Mouse (Mus musculus): Measurements from ENCODE around the gene Elfn2. TPM values are rescaled to one million over a fixed set of nuclear protein-coding genes. Genes with fewer than 3 reads are reported as not detected.

Elfn2 gene
- total and polyA plus RNA-seq, 2 experiments, result not detected

DNA sequence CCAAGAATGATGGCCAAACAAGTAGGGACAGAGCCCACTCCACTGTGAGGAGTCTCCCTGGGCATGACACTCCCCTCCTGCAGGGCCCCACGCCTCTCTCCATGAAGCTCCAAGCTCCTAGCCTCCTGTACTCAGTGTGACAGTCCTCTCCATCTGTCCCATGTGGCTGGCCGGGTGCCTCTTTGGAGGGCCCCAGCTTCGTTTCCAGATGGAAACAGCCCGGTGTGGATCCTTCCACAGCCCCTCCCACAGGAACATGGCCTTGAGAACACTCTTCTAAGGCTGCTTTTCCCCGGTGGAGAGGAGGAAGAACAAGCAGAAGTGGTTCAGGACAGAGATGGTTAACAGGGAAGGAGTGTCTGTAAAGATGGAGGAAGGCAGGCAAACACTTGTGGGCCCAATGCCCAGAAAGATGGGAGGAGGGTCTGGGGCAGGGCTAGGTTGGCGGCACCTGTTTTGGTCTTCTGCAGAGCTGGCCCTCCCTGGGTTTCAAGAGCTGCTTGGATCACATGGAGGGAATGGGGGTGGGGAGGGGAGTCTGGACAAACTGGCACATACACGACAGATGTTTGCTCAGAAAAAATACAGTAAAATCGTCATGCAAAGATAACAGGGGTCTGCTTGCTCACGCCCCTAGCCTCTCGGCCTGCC is 49.2 kb downstream of the Elfn2 start:
- Histone ChIP-seq H3K9ac (ENCODE audit: low read depth, low read length) (no peak overlapping the region), H3K36me3 (ENCODE audit: control insufficient read depth, insufficient read depth, low read length) (no peaks in the 10 kb centered on the region), H3K79me2 (ENCODE audit: control insufficient read depth, insufficient read depth, low read length) (no peaks in the 10 kb centered on the region), H3K4me3 (ENCODE audit: insufficient read depth, low read depth, low read length) (no peak overlapping the region), H3K4me1 (ENCODE audit: control insufficient read depth, insufficient read depth, low read length) (no peaks in the 10 kb centered on the region), H3K27ac (replicated peaks; ENCODE audit: insufficient read depth, low read depth, low read length) (no peak overlapping the region), H3K27me3 (ENCODE audit: control insufficient read depth, insufficient read depth, low read length) (peaks cover 8% of the 10 kb centered on the region)
- 53% methylated on average over 10 of the region's 10 CpGs for WGBS
- DNase-seq (ENCODE audit: extremely low read depth, low read depth, low spot score), result no peak
- TF ChIP-seq CTCF (IDR thresholded peaks at IDR 0.05; ENCODE audit: low read depth, low read length), result no peak

DNA sequence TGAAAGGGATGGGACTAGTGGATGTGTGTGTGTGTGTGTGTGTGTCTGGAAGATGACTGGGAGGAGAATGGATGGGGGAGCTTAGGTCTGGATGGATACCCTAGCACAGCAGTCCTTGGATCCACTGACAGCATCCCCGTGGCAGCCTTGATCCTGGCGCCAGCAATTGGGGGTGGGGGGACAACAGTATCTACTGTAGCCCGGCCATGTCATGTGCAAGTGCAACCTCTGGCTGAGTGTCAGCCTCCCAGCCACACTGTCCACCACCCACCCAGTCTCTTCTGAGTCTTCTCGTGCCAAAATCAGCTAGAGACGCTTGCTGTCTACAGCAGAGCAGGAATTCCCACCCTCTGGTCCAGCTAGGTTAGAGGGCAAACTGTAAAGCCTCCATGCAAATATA is 54.3 kb downstream of the Elfn2 start:
- Histone ChIP-seq H3K27me3 (ENCODE audit: control insufficient read depth, insufficient read depth, low read length) (no peaks in the 10 kb centered on the region), H3K9ac (ENCODE audit: low read depth, low read length) (no peak overlapping the region), H3K36me3 (ENCODE audit: control insufficient read depth, insufficient read depth, low read length) (no peaks in the 10 kb centered on the region), H3K27ac (replicated peaks; ENCODE audit: insufficient read depth, low read depth, low read length) (no peak overlapping the region), H3K79me2 (ENCODE audit: control insufficient read depth, insufficient read depth, low read length) (no peaks in the 10 kb centered on the region), H3K4me3 (ENCODE audit: insufficient read depth, low read depth, low read length) (no peak overlapping the region), H3K4me1 (ENCODE audit: control insufficient read depth, insufficient read depth, low read length) (no peaks in the 10 kb centered on the region)
- no peak for DNase-seq (ENCODE audit: extremely low read depth, low read depth, low spot score)
- TF ChIP-seq CTCF (IDR thresholded peaks at IDR 0.05; ENCODE audit: low read depth, low read length) (no peak), POLR2A (IDR thresholded peaks at IDR 0.05; ENCODE audit: extremely low read depth, insufficient read depth, low read length) (no peak)
- 70% methylated on average over 5 of the region's 5 CpGs for WGBS

GRCm38 (mm10) chr15:78651169-78651568 is 67.4 kb downstream of the Elfn2 start:
- H3K4me3 ChIP-seq (ENCODE audit: insufficient read depth, low read depth, low read length), result no peak overlapping the region
- H3K27ac ChIP-seq (replicated peaks; ENCODE audit: insufficient read depth, low read depth, low read length), result no peak overlapping the region
- no peak overlapping the region for H3K9ac ChIP-seq (ENCODE audit: low read depth, low read length)
- H3K4me1 ChIP-seq (ENCODE audit: control insufficient read depth, insufficient read depth, low read length), result no peaks in the 10 kb centered on the region
- TF ChIP-seq CTCF (IDR thresholded peaks at IDR 0.05; ENCODE audit: low read depth, low read length) (no peak), POLR2A (IDR thresholded peaks at IDR 0.05; ENCODE audit: extremely low read depth, insufficient read depth, low read length) (no peak)
- H3K79me2 ChIP-seq (ENCODE audit: control insufficient read depth, insufficient read depth, low read length), result no peaks in the 10 kb centered on the region
- 56% methylated on average over 4 of the region's 4 CpGs for WGBS
- no peak for DNase-seq (ENCODE audit: extremely low read depth, low read depth, low spot score)
- H3K36me3 ChIP-seq (ENCODE audit: control insufficient read depth, insufficient read depth, low read length), result no peaks in the 10 kb centered on the region
- H3K27me3 ChIP-seq (ENCODE audit: control insufficient read depth, insufficient read depth, low read length), result no peaks in the 10 kb centered on the region

DNA sequence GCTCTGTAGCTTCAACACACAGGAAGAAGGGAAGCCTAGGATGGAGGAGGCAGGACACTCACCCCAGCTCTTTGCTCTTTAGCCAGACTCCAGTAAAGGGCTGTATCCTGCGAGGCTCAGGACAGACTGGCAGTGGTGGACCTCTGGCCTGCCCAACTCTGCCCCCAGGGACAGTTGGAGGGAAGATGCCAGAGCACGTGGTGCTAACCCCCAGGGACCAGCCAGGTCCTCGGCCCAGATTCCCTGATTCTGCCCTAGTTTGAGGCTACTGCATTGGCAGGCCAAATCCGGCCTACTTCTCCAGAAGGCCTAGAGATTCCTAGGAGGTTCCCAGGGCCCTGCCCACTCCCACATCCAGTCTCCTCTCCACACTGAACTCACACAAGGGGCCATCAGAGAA is 70.8 kb downstream of the Elfn2 start:
- Histone ChIP-seq H3K79me2 (ENCODE audit: control insufficient read depth, insufficient read depth, low read length) (no peaks in the 10 kb centered on the region), H3K9ac (ENCODE audit: low read depth, low read length) (no peak overlapping the region), H3K4me3 (ENCODE audit: insufficient read depth, low read depth, low read length) (no peak overlapping the region), H3K4me1 (ENCODE audit: control insufficient read depth, insufficient read depth, low read length) (no peaks in the 10 kb centered on the region), H3K36me3 (ENCODE audit: control insufficient read depth, insufficient read depth, low read length) (no peaks in the 10 kb centered on the region), H3K27ac (replicated peaks; ENCODE audit: insufficient read depth, low read depth, low read length) (no peak overlapping the region), H3K27me3 (ENCODE audit: control insufficient read depth, insufficient read depth, low read length) (no peaks in the 10 kb centered on the region)
- 69% methylated on average over 4 of the region's 4 CpGs for WGBS
- TF ChIP-seq CTCF (IDR thresholded peaks at IDR 0.05; ENCODE audit: low read depth, low read length) (no peak), POLR2A (IDR thresholded peaks at IDR 0.05; ENCODE audit: extremely low read depth, insufficient read depth, low read length) (no peak)
- DNase-seq (ENCODE audit: extremely low read depth, low read depth, low spot score), result no peak

GRCm38 (mm10) chr15:78644606-78645005 is 74.0 kb downstream of the Elfn2 start:
- Histone ChIP-seq H3K36me3 (ENCODE audit: control insufficient read depth, insufficient read depth, low read length) (no peaks in the 10 kb centered on the region), H3K27ac (replicated peaks; ENCODE audit: insufficient read depth, low read depth, low read length) (no peak overlapping the region), H3K9ac (ENCODE audit: low read depth, low read length) (no peak overlapping the region), H3K4me3 (ENCODE audit: insufficient read depth, low read depth, low read length) (no peak overlapping the region), H3K4me1 (ENCODE audit: control insufficient read depth, insufficient read depth, low read length) (no peaks in the 10 kb centered on the region), H3K79me2 (ENCODE audit: control insufficient read depth, insufficient read depth, low read length) (no peaks in the 10 kb centered on the region), H3K27me3 (ENCODE audit: control insufficient read depth, insufficient read depth, low read length) (no peaks in the 10 kb centered on the region)
- 57% methylated on average over 8 of the region's 8 CpGs for WGBS
- DNase-seq (ENCODE audit: extremely low read depth, low read depth, low spot score), result no peak
- TF ChIP-seq CTCF (IDR thresholded peaks at IDR 0.05; ENCODE audit: low read depth, low read length), result no peak
- TF ChIP-seq POLR2A (IDR thresholded peaks at IDR 0.05; ENCODE audit: extremely low read depth, insufficient read depth, low read length), result no peak

- Histone ChIP-seq H3K79me2 (ENCODE audit: control insufficient read depth, insufficient read depth, low read length) (no peaks in the 10 kb centered on the region), H3K36me3 (ENCODE audit: control insufficient read depth, insufficient read depth, low read length) (no peaks in the 10 kb centered on the region), H3K27me3 (ENCODE audit: control insufficient read depth, insufficient read depth, low read length) (no peaks in the 10 kb centered on the region), H3K27ac (replicated peaks; ENCODE audit: insufficient read depth, low read depth, low read length) (no peak overlapping the region), H3K9ac (ENCODE audit: low read depth, low read length) (no peak overlapping the region), H3K4me1 (ENCODE audit: control insufficient read depth, insufficient read depth, low read length) (no peaks in the 10 kb centered on the region), H3K4me3 (ENCODE audit: insufficient read depth, low read depth, low read length) (no peak overlapping the region)
- 19% methylated on average over 6 of the region's 6 CpGs for WGBS
- no peak for TF ChIP-seq POLR2A (IDR thresholded peaks at IDR 0.05; ENCODE audit: extremely low read depth, insufficient read depth, low read length)
- no peak for DNase-seq (ENCODE audit: extremely low read depth, low read depth, low spot score)
Observed at GRCm38 (mm10) chr15:78643633-78644032, 74.9 kb downstream of the Elfn2 start.

Data from liver, adult 2 months (tissue).